Mouse (Mus musculus) spleen, adult 2 months (tissue): Measurements from ENCODE around the gene Scamp5.

Experiments
- CTCF ChIP-seq: fragments of 200-500 bp; IDR thresholded peaks from 2 replicates; pipeline ENCODE4 v1.5.1; 2011; ENCODE audit warnings: mild to moderate bottlenecking, inconsistent platforms; ENCODE audit not compliant: insufficient read depth, insufficient read length, insufficient replicate concordance; ENCODE audit errors: extremely low read depth
- POLR2A ChIP-seq: fragments of 200-500 bp; IDR thresholded peaks from 2 replicates; pipeline ENCODE4 v1.6.1; 2011; ENCODE audit warnings: low read depth, low read length, inconsistent platforms

- no peak for TF ChIP-seq CTCF
- no peak for TF ChIP-seq POLR2A
These were observed 36.7 kb downstream of the Scamp5 start for GRCm38 (mm10) chr9:57431202-57431601.
